ENCODE assay signal across 17 mouse cellular contexts in the genomic region with DNA sequence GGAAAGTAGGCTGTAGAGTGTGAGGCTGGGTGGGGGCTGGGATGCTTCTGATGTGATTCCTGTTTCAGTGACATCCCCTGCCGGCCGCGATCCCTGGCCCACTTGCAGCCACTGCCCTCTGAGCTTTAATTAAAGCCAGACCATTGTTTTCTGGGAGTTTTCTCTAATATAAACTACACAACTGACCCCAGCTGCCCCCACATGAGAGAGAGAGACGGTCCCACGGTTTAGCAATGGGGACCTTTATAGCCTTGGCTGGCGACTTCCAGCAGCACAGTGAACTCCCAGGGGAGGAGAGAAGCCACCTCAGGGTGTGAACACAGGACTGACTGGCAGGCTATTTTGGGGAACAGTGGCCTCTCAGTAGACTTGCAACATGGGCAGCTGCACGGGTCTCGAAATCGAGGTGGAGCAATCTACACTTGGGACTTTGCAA.
DNase-seq lines count a peak whose midpoint lies in the region; ATAC-seq and TF ChIP-seq lines count a peak whose summit lies in the region.
"Had no signal": no experiment of that assay in that cellular context is flagged by ENCODE, and none has a peak within 500 bp of the region (broad histone marks: within the 10 kb centered on the region; RNA-seq: fewer than 3 reads in every experiment).

No protein-coding gene starts in this region.

- no peak overlapping the region for H3K4me2 ChIP-seq in hindbrain, embryonic 13.5 days
- H3K4me2 ChIP-seq: midbrain, embryonic 13.5 days; neural tube, embryonic 12.5 days had no signal

- H3K27ac ChIP-seq in hindbrain, embryonic 10.5 days = peak overlapping the region; percentile 40
- H3K27ac ChIP-seq in hindbrain, embryonic 13.5 days = no peak overlapping the region
- 0 out of 2 replicates have a peak overlapping the region, but pooled peaks have one; percentile 10 for H3K27ac ChIP-seq in bone marrow, adult 2 months (ENCODE audit: control insufficient read depth, insufficient read depth, low read depth, low read length, poor library complexity)
- H3K27ac ChIP-seq in limb, embryonic 10.5 days = peak overlapping the region; percentile 72; the same call in 1 of the 2 replicates
- H3K27ac ChIP-seq: midbrain, embryonic 13.5 days; neural tube, embryonic 12.5 days had no signal

- no peak for TF ChIP-seq CTCF in bone marrow, adult 2 months (IDR thresholded peaks at IDR 0.05; ENCODE audit: control insufficient read depth, insufficient read depth, low read length)

- H3K36me3 ChIP-seq in hindbrain, embryonic 10.5 days = no peaks in the 10 kb centered on the region
- H3K36me3 ChIP-seq in hindbrain, embryonic 13.5 days = no peaks in the 10 kb centered on the region
- no peaks in the 10 kb centered on the region for H3K36me3 ChIP-seq in limb, embryonic 10.5 days
- H3K36me3 ChIP-seq: midbrain, embryonic 13.5 days; neural tube, embryonic 12.5 days had no signal

- H3K4me1 ChIP-seq in hindbrain, embryonic 10.5 days (replicated peaks) = peaks cover 34% of the 10 kb centered on the region
- H3K4me1 ChIP-seq in hindbrain, embryonic 13.5 days (replicated peaks) = peaks cover 2% of the 10 kb centered on the region; the same call in 1 of the 2 replicates
- peaks cover 1% of the 10 kb centered on the region; the same call in 1 of the 2 replicates for H3K4me1 ChIP-seq in bone marrow, adult 2 months (ENCODE audit: control insufficient read depth, insufficient read depth, low read length)
- H3K4me1 ChIP-seq in limb, embryonic 10.5 days = peaks cover 41% of the 10 kb centered on the region
- H3K4me1 ChIP-seq: midbrain, embryonic 13.5 days had no signal

- ATAC-seq in hindbrain, embryonic 13.5 days (ENCODE audit: low FRiP score) = no peak
- ATAC-seq: activated CD4-positive, CD25-positive, alpha-beta regulatory T cell, adult 4 months; CD4-positive, CD25-positive, alpha-beta regulatory T cell, adult 4 months; midbrain, embryonic 13.5 days had no signal

- no peak for TF ChIP-seq POLR2A in bone marrow, adult 2 months (IDR thresholded peaks at IDR 0.05; ENCODE audit: borderline replicate concordance, control insufficient read depth, low read depth, low read length)

- no peaks in the 10 kb centered on the region for H3K9me3 ChIP-seq in hindbrain, embryonic 10.5 days
- no peaks in the 10 kb centered on the region for H3K9me3 ChIP-seq in hindbrain, embryonic 13.5 days
- no peaks in the 10 kb centered on the region for H3K9me3 ChIP-seq in limb, embryonic 10.5 days (replicated peaks)
- H3K9me3 ChIP-seq: midbrain, embryonic 13.5 days; neural tube, embryonic 12.5 days had no signal

- peak; percentile 34 for DNase-seq in hindbrain, embryonic 10.5 days (ENCODE audit: low spot score)
- DNase-seq in embryo, embryonic 9.5 days (ENCODE audit: extremely low spot score) = peak; percentile 45
- peak; percentile 45 for DNase-seq in limb, embryonic 10.5 days (ENCODE audit: low spot score)
- DNase-seq in right cerebral cortex, postnatal 10 days (ENCODE audit: low spot score in 2 of 2) = no peak
- no peak for DNase-seq in cerebellum, postnatal 4 days (ENCODE audit: low spot score in 2 of 2)
- DNase-seq: cerebellum, postnatal 36 days; kidney, postnatal 10 days; left cerebral cortex, postnatal 4 days; right cerebral cortex, adult 18-20 months; thymus, postnatal 14 days had no signal

- H3K27me3 ChIP-seq in hindbrain, embryonic 10.5 days (ENCODE audit: insufficient read depth, poor library complexity, severe bottlenecking) = no peaks in the 10 kb centered on the region
- no peaks in the 10 kb centered on the region for H3K27me3 ChIP-seq in hindbrain, embryonic 13.5 days
- no peaks in the 10 kb centered on the region for H3K27me3 ChIP-seq in limb, embryonic 10.5 days (ENCODE audit: low read depth, poor library complexity, severe bottlenecking)
- H3K27me3 ChIP-seq: midbrain, embryonic 13.5 days; neural tube, embryonic 12.5 days had no signal

- H3K9ac ChIP-seq in hindbrain, embryonic 13.5 days = no peak overlapping the region
- H3K9ac ChIP-seq: midbrain, embryonic 13.5 days; neural tube, embryonic 12.5 days had no signal

- 56% methylated on average over 9 of the region's 9 CpGs for WGBS in hindbrain, embryonic 10.5 days
- 70% methylated on average over 9 of the region's 9 CpGs for WGBS in hindbrain, embryonic 13.5 days
- WGBS in bone marrow, adult 2 months = 64% methylated on average over 9 of the region's 9 CpGs
- 21% methylated on average over 9 of the region's 9 CpGs for WGBS in limb, embryonic 10.5 days

- H3K4me3 ChIP-seq in hindbrain, embryonic 10.5 days = no peak overlapping the region
- no peak overlapping the region for H3K4me3 ChIP-seq in hindbrain, embryonic 13.5 days
- H3K4me3 ChIP-seq in bone marrow, adult 2 months (replicated peaks; ENCODE audit: control insufficient read depth, low read depth, low read length) = no peak overlapping the region
- no peak overlapping the region for H3K4me3 ChIP-seq in limb, embryonic 10.5 days
- H3K4me3 ChIP-seq: erythroblast, embryonic 14.5 days; midbrain, embryonic 13.5 days; neural tube, embryonic 12.5 days had no signal

Comparison
In these comparisons a context has a peak if more than half of its experiments do, and no peak if none do; other contexts are left out.
1. DNase-seq: peak in hindbrain, embryonic 10.5 days (single experiment), embryo, embryonic 9.5 days (single experiment) and limb, embryonic 10.5 days (single experiment); none in right cerebral cortex, postnatal 10 days (0 of 2) and cerebellum, postnatal 4 days (0 of 2).